Mouse (Mus musculus): Measurements from ENCODE around the gene Loxl4.

The Loxl4 gene

DNA sequence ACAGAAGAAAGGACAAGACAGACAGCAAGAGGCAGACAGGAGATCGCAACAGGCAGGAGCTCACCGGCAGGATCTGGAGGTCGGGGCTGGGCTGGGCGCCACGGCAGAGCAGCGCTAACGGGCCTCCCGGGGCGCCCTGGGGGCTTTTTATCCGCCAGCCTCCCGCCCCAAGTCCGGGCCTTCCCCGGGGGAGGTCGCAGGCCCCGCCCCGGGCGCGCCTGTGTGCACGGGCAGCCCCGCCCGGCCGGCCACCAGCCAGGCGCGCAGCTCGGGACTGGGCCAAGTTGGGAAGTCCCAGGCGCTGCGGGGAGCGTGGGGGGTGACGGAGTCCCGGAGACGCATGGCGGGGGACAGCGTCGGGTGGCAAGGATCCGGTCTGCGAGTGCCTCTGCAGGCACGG is at the start of gene Loxl4:
TSS of gene Loxl4 (minus strand) at position 160 of the 400 bp plus-strand sequence.
- DNase-seq (ENCODE audit: low spot score), result peak; percentile 33

GRCm38 (mm10) chr19:42661430-42662164 is 49.0 kb upstream of the Loxl4 start:
- DNase-seq (ENCODE audit: low spot score), result no peak

GRCm38 (mm10) chr19:42660244-42660565 is 47.6 kb upstream of the Loxl4 start:
- DNase-seq (ENCODE audit: low spot score), result no peak

GRCm38 (mm10) chr19:42659354-42660243 is 47.0 kb upstream of the Loxl4 start:
- DNase-seq (ENCODE audit: low spot score), result peak; percentile 34

GRCm38 (mm10) chr19:42658435-42659135 is 46.0 kb upstream of the Loxl4 start:
- no peak for DNase-seq (ENCODE audit: low spot score)

GRCm38 (mm10) chr19:42657769-42658168 is 45.2 kb upstream of the Loxl4 start:
- DNase-seq (ENCODE audit: low spot score), result no peak

DNA sequence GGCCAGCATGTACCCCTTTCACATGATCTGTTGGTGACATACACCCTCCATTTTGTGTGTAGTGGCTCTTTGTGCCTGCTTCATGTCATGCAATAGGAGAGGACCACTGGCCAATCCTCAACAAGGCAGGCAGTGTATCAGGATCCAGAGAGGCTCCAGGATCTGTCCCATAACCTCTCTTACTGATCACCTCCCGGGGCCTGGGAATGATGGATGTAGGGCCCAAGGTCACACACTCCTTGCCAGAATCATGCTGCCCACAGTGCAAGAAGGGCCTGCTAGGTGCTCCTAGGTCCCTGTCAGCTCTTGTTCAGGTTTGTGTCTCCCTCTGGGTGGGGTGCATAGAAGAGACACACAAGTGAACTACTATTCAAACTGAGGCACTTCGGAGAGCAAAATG is 44.7 kb upstream of the Loxl4 start:
- no peak for DNase-seq (ENCODE audit: low spot score)

- peak; percentile 77 for DNase-seq (ENCODE audit: low spot score)
Observed at GRCm38 (mm10) chr19:42655006-42655405, 42.4 kb upstream of the Loxl4 start.

DNA sequence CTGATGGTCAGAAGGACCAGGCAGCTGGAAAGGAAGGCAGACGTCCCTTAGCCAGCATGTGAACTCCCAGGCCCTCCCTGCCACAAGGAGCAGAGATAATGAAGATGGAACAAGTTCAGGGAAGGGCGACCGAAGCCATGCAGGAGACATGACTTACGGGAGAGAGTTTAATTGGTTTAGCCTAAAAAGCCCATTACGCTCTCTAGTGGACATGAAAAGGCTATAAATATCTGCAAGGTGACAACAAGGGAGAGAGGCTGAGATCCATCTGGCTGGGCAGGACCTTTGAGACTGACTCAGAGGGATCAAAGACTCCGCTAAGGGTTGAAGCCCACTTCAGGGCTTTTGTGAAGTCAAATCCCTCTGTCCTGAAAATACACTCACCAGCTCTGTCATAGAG is 40.5 kb upstream of the Loxl4 start:
- peak; percentile 66 for DNase-seq (ENCODE audit: low spot score)

DNA sequence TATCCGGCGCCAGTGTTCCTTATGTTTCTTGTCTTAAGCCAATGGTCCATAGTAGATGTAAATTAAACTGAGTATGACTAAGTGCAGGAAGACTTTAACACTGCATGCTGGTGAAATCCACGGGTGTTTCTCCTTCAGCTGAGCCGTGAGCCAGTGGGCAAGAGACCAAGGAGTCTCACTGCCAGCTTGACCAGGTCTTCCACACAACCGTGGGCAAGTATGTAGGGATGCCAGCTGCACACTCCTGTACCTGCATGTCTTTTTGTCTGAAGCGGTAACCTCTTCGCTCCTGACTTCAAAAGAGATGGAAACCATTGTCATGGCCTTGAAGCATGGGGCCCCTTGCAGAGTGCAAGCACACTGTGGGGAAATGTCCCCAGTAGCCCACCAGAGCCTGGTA is 39.8 kb upstream of the Loxl4 start:
- DNase-seq (ENCODE audit: low spot score), result no peak

- DNase-seq (ENCODE audit: low spot score), result no peak
Observed at GRCm38 (mm10) chr19:42640211-42640610, 27.6 kb upstream of the Loxl4 start.

GRCm38 (mm10) chr19:42639544-42639943 is 26.9 kb upstream of the Loxl4 start:
- DNase-seq (ENCODE audit: low spot score), result no peak

DNA sequence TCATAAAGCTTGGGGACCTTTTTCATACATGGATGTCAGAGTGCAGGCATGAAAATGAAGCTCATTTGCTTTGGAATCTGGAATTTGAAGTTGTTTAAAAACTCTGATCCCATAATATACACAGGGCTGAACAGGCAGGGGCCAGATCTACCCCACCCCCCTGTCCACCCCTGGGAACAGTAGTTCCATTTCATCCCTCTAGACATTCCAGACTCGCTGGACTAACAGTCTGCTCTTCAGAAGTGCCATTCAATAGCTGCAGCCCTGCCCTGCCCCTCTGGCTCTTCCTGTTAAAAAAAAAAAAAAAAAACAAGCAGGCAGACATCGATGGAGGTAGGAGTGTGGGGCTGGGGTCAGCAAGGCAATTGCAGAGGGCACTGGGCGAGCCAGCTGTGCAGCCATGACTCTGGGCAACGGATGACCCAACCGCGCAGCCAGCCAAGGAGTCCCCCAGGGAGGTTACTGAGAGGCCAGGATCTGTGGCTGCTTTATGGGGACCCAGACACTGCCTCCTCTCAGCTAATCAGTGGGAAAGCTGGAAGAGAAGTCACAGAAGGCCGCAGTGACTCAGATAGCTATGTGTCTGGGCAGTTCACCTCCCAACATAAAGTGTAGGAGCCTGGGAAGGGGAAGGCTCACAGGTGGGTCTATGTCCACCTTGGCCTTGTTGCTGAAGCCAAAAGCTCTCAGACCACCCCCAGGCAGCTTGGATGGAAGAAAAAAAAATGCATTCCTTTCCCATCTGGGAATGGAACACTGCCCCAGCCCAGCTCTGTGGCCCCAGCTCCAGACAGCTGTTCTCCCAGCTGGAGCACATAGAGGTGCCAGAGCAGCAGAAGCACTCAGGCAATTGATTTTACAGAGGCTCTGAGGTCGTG is 26.2 kb upstream of the Loxl4 start:
- peak; percentile 60 for DNase-seq (ENCODE audit: low spot score)

DNA sequence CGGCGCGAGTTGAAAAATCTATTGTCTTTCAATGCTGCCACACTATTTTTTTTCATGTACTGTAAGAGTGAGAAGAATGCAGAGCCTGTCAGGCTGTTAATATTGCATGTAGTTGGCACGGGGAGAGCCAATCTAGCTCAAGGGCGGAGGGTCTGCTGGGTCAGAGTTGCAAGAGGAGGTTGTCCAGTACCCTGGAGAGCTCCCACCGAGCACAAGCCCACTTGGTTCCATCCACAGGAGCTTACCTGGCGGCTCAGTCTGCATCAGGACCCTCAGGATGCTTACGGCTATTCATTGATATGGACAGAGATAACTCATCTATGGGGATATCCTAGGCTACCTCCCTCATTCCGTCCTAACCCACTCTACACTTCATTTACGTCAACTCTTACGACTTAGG is 24.0 kb upstream of the Loxl4 start:
- DNase-seq (ENCODE audit: low spot score), result peak; percentile 66

DNA sequence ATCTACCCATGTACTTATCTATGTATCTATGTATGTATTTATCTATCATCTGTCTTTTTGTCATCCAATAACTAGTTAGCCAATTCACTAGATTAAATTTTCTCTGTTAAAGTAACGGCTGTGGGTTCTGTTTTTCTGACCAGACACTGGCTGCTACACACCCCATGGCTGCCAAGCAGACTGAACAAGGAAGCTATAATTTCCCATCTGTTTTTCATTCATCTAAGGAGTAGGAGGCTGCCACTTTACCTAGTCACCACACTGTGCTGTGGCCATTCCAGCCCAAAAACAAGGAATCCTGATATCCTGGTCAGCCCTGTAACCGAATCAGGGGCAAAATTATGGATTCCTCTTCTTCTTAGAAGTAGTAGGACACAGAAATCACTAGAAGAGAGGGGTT is 21.0 kb upstream of the Loxl4 start:
- no peak for DNase-seq (ENCODE audit: low spot score)

GRCm38 (mm10) chr19:42632301-42632700 is 19.7 kb upstream of the Loxl4 start:
- no peak for DNase-seq (ENCODE audit: low spot score)

GRCm38 (mm10) chr19:42631541-42631961 is 18.9 kb upstream of the Loxl4 start:
- DNase-seq (ENCODE audit: low spot score), result peak; percentile 56

DNA sequence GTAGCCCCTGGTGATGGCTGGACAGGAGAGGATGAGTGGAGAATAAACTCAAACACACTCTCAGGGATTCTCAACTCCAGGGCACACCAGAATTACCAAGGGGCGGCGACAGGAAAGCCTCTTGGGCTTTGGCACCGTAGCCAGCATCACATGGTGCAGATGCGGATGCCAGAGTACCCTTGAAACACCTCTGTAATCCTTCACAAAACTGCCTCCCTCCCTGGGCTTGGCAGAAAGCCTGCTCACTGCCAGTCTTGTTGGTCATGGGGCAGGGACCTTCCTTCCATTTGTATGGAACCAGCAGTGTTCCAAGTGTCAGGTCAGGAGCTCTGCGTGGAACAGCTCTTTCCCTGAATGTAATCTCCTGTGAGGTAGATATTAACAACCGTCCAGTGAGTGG is 15.5 kb upstream of the Loxl4 start:
- no peak for DNase-seq (ENCODE audit: low spot score)

DNA sequence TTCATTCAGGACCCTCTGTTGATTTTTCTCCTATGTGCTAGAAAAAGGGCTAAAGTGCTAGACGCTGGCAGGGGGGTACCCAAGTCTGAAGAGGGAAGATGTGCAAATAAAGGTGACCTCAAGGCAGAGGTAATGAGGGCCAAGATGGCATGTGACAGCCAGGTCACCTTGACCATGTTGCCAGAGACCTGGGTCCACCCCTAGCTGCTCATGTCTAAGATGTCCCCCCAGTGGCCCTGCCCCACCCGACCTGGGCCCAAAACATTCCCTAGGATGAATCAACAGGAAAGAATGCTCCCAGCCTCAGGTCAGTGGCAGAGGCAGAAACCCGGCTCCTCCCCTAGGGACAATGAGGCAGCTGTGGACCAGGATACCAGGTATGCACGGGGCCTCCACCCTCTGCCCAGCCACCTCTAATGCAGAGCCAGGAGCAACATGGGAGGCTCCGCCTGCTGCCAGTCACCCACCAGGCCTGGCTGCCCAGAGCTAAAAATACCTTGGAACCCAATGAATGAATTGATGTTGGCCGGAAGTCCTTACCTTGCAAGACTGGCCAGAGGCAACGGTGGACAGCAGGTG is 1.1 kb upstream of the Loxl4 start:
- no peak for DNase-seq (ENCODE audit: low spot score)

- peak; percentile 26 for DNase-seq (ENCODE audit: low spot score)
Observed at GRCm38 (mm10) chr19:42613116-42613515, 503 bp upstream of the Loxl4 start.

DNA sequence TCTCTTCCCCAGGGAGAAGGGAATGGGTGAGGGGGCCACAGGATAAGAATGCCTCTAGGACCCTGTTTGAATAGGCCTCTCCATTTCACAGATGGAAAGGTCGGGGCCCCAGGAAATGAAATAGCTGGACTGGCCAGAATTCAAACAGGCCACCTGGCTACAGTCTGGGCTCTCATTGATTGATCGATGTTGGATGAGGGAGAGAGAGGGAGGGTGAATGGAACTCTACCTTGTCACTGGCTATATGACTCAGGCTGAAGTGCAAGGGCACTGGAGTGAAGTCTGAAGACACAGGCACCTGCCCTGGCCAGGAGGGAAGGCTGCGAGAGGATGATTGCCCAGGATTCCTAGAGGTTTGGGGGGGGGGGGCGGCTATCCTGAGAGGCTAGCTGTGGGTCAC is 867 bp downstream of the Loxl4 start:
- DNase-seq (ENCODE audit: low spot score), result no peak

Data from embryo, embryonic 10.5 days (tissue).